Mouse (Mus musculus) MEL (cell line): ENCODE data around the gene Nck2. TPM values are rescaled to one million over a fixed set of nuclear protein-coding genes. Genes with fewer than 3 reads are reported as not detected.

Experiments used
- DNase-seq: peaks from one replicate; pipeline ENCODE4 v3.0.0; 2011; ENCODE audit warnings: low read depth, low spot score
- H3K27ac ChIP-seq: 2 replicates; pipeline ENCODE4 v1.5.1; 2012; ENCODE audit warnings: low read depth, mild to moderate bottlenecking, control low read depth, low read length, moderate library complexity; ENCODE audit not compliant: control insufficient read depth
- H3K27me3 ChIP-seq, 2 experiments: fragments of 150-350 bp in 1 of 2; sonication (generic) in 1 of 2; 2 replicates each; pipeline ENCODE4 v1.6.1; 2012; ENCODE audit warnings: low read length in 2 of 2, mild to moderate bottlenecking in 2 of 2, improper control_type of control experiment in 1 of 2, moderate library complexity in 1 of 2; ENCODE audit not compliant: insufficient read depth in 2 of 2, control insufficient read depth in 1 of 2
- H3K36me3 ChIP-seq, 2 experiments: 2 replicates each; pipeline ENCODE4 v1.6.1; 2012 to 2014; ENCODE audit warnings: low read length in 2 of 2, improper control_type of control experiment in 1 of 2, inconsistent platforms in 1 of 2, mild to moderate bottlenecking in 1 of 2; ENCODE audit not compliant: insufficient read depth in 2 of 2, control insufficient read depth in 1 of 2
- H3K4me1 ChIP-seq, 2 experiments: fragments of 150-350 bp in 1 of 2; sonication (generic) in 1 of 2; 2 replicates each; pipeline ENCODE4 v1.6.1; 2012; ENCODE audit warnings: low read length in 2 of 2, improper control_type of control experiment in 1 of 2, mild to moderate bottlenecking in 1 of 2; ENCODE audit not compliant: insufficient read depth in 2 of 2, control insufficient read depth in 1 of 2
- H3K4me3 ChIP-seq, 2 experiments: fragments of 150-350 bp in 1 of 2; sonication (generic) in 1 of 2; 2 replicates each; pipeline ENCODE4 v1.5.1; 2012; ENCODE audit warnings: low read depth in 2 of 2, low read length in 2 of 2, mild to moderate bottlenecking in 2 of 2, moderate library complexity in 2 of 2, control low read depth in 1 of 2, improper control_type of control experiment in 1 of 2; ENCODE audit not compliant: control insufficient read depth in 1 of 2, insufficient read depth in 1 of 2
- H3K79me2 ChIP-seq: 2 replicates; pipeline ENCODE4 v1.6.1; 2012; ENCODE audit warnings: mild to moderate bottlenecking, low read length, moderate library complexity; ENCODE audit not compliant: control insufficient read depth, poor library complexity, insufficient read depth
- H3K9ac ChIP-seq: 2 replicates; pipeline ENCODE4 v1.6.1; 2012; ENCODE audit warnings: low read depth, mild to moderate bottlenecking, control low read depth, low read length, moderate library complexity; ENCODE audit not compliant: control insufficient read depth, poor library complexity, severe bottlenecking
- H3K9me3 ChIP-seq: fragments of 150-350 bp; sonication (generic); replicated peaks from 2 replicates; pipeline ENCODE4 v1.6.1; 2012; ENCODE audit warnings: mild to moderate bottlenecking, low read length, improper control_type of control experiment, moderate library complexity; ENCODE audit not compliant: insufficient read depth
- BHLHE40 ChIP-seq: IDR thresholded peaks from 2 replicates; pipeline ENCODE4 v1.6.1; 2012; ENCODE audit warnings: low read depth, mild to moderate bottlenecking, inconsistent platforms, low read length, improper control_type of control experiment, borderline replicate concordance
- CHD1 ChIP-seq: IDR thresholded peaks from 2 replicates; pipeline ENCODE4 v1.6.1; 2012; ENCODE audit warnings: low read depth, mild to moderate bottlenecking, inconsistent platforms, low read length, improper control_type of control experiment
- GABPA ChIP-seq: IDR thresholded peaks from 2 replicates; pipeline ENCODE4 v1.6.1; 2012; ENCODE audit warnings: low read depth, mild to moderate bottlenecking, inconsistent platforms, low read length, improper control_type of control experiment, moderate library complexity
- MAX ChIP-seq: IDR thresholded peaks from 2 replicates; pipeline ENCODE4 v1.6.1; 2011; ENCODE audit warnings: low read length, improper control_type of control experiment
- MXI1 ChIP-seq: IDR thresholded peaks from 2 replicates; pipeline ENCODE4 v1.6.1; 2011; ENCODE audit warnings: mild to moderate bottlenecking, low read depth, low read length, improper control_type of control experiment
- RCOR1 ChIP-seq: IDR thresholded peaks from 2 replicates; pipeline ENCODE4 v1.6.1; 2012; ENCODE audit warnings: low read depth, mild to moderate bottlenecking, inconsistent platforms, low read length, improper control_type of control experiment
- SIN3A ChIP-seq: IDR thresholded peaks from 2 replicates; pipeline ENCODE4 v1.6.1; 2012; ENCODE audit warnings: low read length, improper control_type of control experiment, inconsistent platforms
- SMC3 ChIP-seq: IDR thresholded peaks from 2 replicates; pipeline ENCODE4 v1.6.1; 2011; ENCODE audit warnings: low read depth, low read length, improper control_type of control experiment
- TAL1 ChIP-seq: IDR thresholded peaks from 2 replicates; pipeline ENCODE4 v1.6.1; 2012; ENCODE audit warnings: mild to moderate bottlenecking, inconsistent platforms, low read length, moderate library complexity, mixed read lengths
- USF2 ChIP-seq, 2 experiments: IDR thresholded peaks; 2 replicates each; pipeline ENCODE4 v1.6.1; 2011 to 2012; ENCODE audit warnings: improper control_type of control experiment in 2 of 2, low read length in 2 of 2, borderline replicate concordance in 1 of 2, inconsistent platforms in 1 of 2, low read depth in 1 of 2, mild to moderate bottlenecking in 1 of 2; ENCODE audit not compliant: insufficient read depth in 1 of 2
- ZNF384 ChIP-seq: IDR thresholded peaks from 2 replicates; pipeline ENCODE4 v1.6.1; 2012; ENCODE audit warnings: low read depth, mild to moderate bottlenecking, inconsistent platforms, low read length, improper control_type of control experiment
- polyA plus RNA-seq, 2 experiments: library from polyadenylated mRNA; stranded (reverse) in 1 of 2; unstranded in 1 of 2; fragments of >175 nt in 1 of 2; fragments of >200 nt in 1 of 2; gene quantifications; 2 replicates each; pipeline versions ENCODE4 v1.2.1 to v1.2.4; 2012; ENCODE audit warnings: low replicate concordance in 2 of 2, low read depth in 1 of 2; ENCODE audit not compliant: insufficient read length in 2 of 2, insufficient read depth in 1 of 2, missing spikeins in 1 of 2
- total RNA-seq: library from RNA; depleted of rRNA; stranded (reverse); fragments of 300-350 nt; gene quantifications from 2 replicates; pipeline ENCODE4 v1.2.3, GENCODE M21; 2012

The Nck2 gene
- total and polyA plus RNA-seq, 3 experiments: 9.4 to 12.4 TPM; not detected in 1

DNA sequence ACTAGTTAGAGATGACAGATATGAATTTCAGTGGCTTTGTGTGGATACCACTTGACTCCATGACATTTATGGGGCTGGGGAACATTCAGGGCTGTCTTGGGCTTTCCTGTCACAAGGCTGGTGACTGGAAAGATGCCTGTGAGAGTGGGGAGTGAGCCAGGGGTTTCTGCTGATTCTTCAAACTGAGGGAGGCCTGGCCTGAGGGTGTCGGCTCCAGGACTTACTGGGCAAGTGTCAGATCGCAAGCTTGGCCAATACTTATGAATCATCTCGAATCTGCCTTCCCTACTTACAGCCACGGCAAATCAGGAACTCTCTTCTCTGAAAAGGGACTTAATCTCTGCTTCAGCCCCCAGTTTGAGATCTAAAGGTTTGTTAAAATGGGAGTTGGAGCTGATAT is 18.3 kb downstream of the Nck2 start:
- peaks cover 7% of the 10 kb centered on the region for H3K79me2 ChIP-seq
- H3K4me1 ChIP-seq: peaks cover 31% of the 10 kb centered on the region in 2 experiments
- no peak for DNase-seq
- H3K27ac ChIP-seq: no peak overlapping the region
- TF ChIP-seq GABPA (no peak), RCOR1 (peak; percentile 11; the same call in 1 of the 2 replicates)
- no peak overlapping the region for H3K4me3 ChIP-seq
- H3K36me3 ChIP-seq: peaks cover 0 to 45% of the 10 kb centered on the region in 2 experiments; a peak in 2 of 4 replicates
- no peaks in the 10 kb centered on the region for H3K9me3 ChIP-seq
- no peaks in the 10 kb centered on the region for H3K27me3 ChIP-seq
- H3K9ac ChIP-seq: no peak overlapping the region

DNA sequence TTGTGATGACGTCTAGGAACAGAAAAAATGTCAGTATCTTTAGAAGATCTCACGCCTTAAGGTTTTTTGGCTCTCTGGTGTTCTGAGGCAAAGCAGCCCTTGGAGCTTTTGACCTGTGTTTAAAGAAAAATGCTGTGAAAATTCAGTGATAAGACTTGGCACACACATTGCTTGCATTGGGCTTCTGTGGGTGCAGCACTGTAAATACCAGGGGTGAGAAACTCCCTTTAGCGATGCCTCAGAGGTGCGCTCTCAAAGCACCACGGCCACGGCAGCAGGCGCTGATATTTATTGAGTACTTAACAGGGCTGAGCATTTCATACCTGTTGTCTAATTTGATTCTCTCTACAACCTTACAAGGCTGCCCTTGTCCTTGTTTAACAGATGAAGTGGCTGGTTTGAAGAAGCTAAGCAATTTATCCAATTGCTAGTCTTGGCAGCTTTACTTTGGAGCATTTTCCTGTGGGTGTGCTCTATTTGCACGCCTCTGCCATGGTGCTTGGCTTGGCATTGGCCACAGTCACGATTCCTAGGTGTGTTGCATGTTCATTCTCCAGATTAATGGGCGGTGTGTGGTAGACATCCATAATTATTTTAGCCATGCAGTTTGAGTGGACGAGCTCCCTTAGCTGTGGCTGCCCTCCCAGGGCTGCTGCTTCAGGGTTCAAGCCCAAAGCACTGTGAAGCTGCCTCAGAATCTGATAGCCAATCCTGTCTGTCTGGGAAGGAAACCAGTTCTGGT is 19.7 kb downstream of the Nck2 start:
- Histone ChIP-seq H3K9ac (no peak overlapping the region), H3K4me3 (no peak overlapping the region), H3K36me3 (peaks cover 0 to 35% of the 10 kb centered on the region in 2 experiments; a peak in 2 of 4 replicates), H3K9me3 (no peaks in the 10 kb centered on the region), H3K79me2 (0 out of 2 replicates have a peak, but pooled peaks cover 3% of the 10 kb centered on the region), H3K27ac (0 out of 2 replicates have a peak overlapping the region, but pooled peaks have one; percentile 18), H3K4me1 (peaks cover 22 to 24% of the 10 kb centered on the region in 2 experiments), H3K27me3 (no peaks in the 10 kb centered on the region)
- TF ChIP-seq USF2 (IDR thresholded peaks at IDR 0.05; ENCODE audit: borderline replicate concordance in 1 of 2, insufficient read depth in 1 of 2, low read depth in 1 of 2, low read length in 2 of 2) (no peak), SIN3A (no peak), MXI1 (0 out of 2 replicates have a peak, but pooled peaks have one; percentile 23), SMC3 (no peak), ZNF384 (0 out of 2 replicates have a peak, but pooled peaks have one; percentile 17)
- DNase-seq: no peak

DNA sequence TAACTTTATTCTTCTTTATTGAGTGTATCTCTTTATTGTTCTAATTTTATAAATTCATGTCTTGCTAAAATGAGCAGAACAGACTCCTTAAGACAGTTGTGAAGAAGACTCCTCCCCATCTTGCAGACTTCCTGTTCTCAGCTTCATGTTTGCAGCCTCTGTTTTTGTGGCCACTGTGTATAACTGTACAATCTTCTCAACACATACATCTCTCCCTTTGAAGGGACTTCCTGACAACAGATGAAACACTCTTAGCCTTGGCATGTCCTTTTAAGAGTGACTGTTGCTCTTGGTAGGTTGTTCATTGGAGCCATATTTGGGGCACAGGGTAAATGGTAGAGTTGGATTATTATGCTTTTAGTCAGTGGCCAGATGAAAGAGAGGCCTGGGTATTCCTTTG is 20.6 kb downstream of the Nck2 start:
- H3K9ac ChIP-seq: no peak overlapping the region
- DNase-seq: peak; percentile 66
- 0 out of 2 replicates have a peak, but pooled peaks cover 6% of the 10 kb centered on the region for H3K79me2 ChIP-seq
- no peak overlapping the region for H3K4me3 ChIP-seq
- H3K27ac ChIP-seq: no peak overlapping the region
- H3K9me3 ChIP-seq: no peaks in the 10 kb centered on the region
- H3K4me1 ChIP-seq: peaks cover 21 to 22% of the 10 kb centered on the region in 2 experiments
- TF ChIP-seq TAL1 (0 out of 2 replicates have a peak, but pooled peaks have one; percentile 21), CHD1 (no peak), MAX (no peak), BHLHE40 (no peak)
- TF ChIP-seq, all 39 proteins: peak for 1
- no peaks in the 10 kb centered on the region for H3K27me3 ChIP-seq
- H3K36me3 ChIP-seq: peaks cover 0 to 28% of the 10 kb centered on the region in 2 experiments; a peak in 2 of 4 replicates
